Mouse (Mus musculus): Measurements from ENCODE around the gene Myh3.
"Not testable (repeated sequence)": the region's sequence is repeated elsewhere in the genome, so short reads cannot be mapped to it uniquely, and the experiment has no call there.

The Myh3 gene

DNA sequence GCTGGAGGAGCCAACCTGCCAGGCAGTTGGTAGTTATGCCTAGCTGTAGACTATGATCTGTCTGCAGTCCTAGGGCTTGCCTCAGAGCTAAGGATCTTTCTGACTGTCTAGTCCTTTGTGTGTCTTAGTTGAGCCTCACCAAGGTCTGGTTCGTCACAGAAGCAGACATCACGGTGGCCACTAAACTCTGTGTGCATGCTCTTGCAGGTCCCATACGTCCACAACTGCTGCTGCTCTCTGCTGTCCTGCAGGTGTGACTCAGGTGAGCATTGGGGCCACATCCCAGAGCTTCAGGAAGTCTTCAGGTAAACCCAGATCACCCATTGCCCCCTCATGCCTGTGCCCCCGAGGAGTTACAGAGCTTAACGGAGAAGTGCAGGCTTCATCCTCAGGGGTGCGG lies 788 bp downstream of the Myh3 start:
- no peak for DNase-seq

DNA sequence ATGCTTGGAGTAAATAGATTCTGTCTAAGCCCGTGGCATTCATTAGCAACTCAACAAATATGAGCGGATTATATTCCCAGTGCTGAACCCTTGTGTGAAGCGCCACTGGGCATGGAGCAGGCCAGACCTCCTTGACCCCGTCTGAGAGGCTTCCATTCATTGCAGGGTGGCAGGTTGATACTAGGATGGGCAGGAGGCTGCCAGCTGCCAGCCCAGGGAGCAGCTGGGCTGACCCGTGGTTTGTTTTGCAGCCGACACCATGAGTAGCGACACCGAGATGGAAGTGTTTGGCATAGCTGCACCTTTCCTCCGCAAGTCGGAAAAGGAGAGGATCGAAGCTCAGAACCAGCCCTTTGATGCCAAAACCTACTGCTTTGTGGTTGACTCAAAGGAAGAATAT lies 1.6 kb downstream of the Myh3 start:
- DNase-seq: no peak

DNA sequence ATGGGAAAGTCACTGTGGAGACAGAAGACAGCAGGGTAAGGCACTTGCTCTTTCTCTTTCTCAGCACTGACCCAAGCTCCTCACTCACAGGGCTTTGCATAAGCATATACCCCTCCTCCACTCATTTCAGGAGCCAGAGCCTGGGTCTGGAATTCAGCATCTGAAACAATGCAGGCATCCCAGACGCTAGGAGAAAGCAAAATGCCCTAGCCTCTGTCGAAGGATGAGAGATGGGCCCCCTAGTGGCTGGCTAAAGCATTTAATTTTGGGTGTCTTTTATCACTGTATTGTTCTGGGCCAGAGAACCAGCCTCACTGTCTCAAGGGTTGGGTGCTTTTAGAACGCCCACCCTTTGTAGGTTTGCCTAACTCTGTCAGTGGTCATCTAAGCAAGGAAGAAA lies 2.1 kb downstream of the Myh3 start:
- DNase-seq: peak; percentile 39

DNA sequence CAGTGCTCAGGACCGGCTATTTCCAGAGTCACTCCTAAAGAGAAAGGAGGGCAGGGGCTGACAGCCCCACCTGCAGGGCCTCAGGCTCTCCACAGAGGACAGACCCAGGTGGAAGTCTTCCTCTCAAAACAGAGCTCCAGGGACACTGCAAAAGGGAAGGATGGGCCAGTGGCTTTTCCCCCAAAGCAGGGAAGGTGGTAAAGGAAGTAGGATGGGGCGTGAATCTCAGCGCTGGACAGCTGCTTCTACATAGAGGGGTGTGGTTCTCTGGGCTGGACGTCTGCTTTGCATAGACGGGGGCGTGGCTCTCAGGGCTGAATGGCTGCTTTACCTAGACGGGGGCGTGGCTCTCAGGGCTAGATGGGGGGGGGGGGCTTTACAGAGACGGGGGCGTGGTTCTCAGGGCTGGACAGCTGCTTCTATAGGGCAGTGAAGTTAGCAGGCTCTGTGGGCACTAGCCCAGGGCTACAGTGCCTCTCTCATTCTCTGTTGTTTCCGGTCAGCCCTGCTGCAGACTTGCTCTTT lies 3.1 kb downstream of the Myh3 start:
- no peak for DNase-seq

DNA sequence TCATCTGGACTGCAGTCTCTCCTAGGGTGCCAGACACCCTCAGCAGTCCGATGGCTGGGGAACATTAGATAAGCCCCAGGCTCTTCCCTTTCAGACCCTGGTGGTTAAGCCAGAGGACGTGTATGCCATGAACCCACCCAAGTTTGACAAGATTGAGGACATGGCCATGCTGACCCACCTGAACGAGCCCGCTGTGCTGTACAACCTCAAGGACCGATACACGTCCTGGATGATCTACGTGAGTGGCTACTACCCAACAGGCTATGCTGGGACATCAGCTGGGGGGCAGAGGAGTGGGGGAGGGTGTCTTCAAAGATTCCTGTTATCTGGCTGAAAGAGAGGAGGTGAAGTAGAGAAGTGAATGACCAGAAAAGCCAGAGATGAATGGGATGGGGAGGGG lies 4.1 kb downstream of the Myh3 start:
- no peak for DNase-seq

DNA sequence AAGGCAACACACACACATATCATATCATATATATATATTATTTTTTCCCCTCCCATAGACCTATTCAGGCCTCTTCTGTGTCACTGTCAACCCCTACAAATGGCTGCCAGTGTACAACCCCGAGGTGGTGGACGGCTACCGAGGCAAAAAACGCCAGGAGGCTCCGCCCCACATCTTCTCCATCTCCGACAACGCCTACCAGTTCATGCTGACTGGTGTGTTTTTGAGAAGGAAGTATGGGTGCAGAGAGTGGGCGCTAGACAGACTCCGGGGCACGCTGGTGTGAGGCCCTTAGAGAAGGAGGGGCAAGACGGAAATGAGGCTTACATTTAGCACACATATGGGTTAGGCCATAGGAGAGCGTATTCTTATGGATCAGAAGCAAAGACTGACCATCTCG lies 4.7 kb downstream of the Myh3 start:
- no peak for DNase-seq

DNA sequence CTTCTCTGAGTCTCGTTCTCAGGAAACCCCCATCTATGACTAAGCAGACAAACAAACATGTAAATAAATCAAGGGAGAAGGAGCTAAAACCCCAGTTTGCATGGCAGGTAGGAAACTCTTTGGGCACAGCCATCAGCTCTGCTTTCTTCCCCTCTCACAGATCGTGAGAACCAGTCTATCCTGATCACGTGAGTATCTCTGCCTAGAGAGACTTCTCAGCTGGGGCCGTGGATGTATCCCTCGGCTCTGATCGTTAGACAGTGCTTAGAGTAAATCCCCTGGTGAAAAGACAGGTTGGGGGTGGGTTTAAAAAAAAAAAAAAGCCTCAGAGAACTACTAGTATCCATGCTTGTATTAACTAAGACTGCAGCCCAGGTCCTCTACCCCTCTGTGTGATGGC lies 5.1 kb downstream of the Myh3 start:
- DNase-seq: no peak

DNA sequence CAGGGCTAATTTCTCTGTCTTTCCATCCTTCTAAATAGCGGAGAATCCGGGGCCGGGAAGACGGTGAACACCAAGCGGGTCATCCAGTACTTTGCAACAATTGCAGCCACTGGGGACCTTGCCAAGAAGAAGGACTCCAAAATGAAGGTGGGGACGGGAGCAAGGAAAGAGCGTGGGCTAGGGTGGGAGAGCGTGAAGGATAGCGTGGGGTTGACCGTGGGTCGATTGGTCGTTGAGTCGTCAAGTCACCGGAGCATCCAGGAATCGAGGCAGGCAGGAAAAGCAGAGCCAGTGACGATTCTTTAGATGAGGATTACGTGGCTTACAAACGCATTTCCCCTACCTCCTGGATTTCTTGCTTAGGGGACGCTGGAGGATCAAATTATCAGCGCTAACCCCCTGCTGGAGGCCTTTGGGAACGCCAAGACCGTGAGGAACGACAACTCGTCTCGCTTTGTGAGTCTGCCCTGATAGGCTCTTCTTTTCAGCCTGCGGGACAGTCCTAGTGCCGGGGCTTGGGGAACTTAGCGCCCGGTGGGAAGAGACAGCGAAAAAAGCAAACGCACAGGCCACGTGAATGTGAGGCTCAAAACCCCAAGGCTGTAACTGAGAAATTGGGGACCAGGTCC lies 5.7 kb downstream of the Myh3 start:
- no peak for DNase-seq

DNA sequence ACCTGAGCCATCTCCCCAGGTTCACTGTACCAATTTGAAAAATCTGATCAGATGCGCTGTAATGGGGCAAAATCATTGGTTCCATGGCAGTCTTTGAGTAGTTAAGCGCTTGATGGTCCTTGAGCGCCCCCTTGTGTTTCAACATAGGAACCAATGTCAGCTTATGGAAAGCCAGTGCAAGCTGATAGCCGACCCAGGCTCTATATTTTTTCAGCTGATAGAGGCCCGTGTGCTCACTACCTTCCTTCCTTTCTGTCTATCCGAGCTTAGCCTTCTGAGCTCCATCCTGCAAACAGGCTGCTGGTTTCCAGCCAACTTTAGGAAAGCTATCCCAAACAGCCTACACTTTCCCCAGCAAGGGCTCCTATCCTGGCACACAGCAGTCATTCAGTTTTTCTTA lies 7.4 kb downstream of the Myh3 start:
- peak; percentile 36 for DNase-seq

DNA sequence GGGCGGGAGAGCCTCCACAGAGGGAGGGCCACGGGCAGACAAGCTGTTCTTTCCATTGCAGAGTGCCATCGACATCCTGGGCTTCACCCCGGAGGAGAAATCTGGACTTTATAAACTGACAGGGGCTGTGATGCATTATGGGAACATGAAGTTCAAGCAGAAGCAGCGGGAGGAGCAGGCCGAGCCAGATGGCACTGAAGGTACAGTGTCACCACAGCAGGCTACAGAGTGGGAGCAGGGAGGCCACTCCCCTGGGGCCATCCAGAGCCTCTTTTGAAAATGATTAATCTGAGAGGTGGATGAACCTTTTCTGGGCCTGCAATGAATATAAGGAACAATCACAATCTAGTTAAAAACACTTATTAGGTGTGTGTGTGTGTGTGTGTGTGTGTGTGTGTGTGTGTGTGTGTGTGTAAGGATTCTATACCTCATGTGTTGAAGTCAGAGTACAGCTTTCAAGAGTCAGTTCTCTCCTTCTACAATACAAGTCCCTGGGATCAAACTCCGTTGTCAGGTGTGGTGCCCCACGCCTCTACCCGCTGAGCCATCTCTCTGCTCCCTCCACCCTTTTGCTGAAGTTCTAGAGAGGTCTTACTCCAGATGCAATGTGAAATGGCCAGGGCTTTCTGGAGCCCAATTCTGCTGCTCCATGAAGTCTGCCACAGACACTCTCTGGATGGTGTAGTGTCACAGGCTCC lies 8.5 kb downstream of the Myh3 start:
- DNase-seq: no peak

DNA sequence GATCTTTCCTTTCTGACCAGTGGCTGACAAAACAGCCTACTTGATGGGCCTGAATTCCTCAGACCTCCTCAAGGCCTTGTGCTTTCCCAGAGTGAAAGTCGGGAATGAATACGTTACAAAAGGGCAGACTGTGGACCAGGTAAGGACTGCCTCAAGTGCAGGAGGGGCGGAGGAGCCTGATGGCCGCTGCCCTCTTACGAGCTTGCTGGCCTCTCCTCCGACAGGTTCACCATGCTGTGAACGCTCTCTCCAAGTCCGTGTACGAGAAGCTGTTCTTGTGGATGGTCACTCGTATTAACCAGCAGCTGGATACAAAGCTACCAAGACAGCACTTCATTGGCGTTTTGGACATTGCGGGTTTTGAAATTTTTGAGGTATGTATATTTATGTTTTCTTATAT lies 9.1 kb downstream of the Myh3 start:
- DNase-seq: no peak

DNA sequence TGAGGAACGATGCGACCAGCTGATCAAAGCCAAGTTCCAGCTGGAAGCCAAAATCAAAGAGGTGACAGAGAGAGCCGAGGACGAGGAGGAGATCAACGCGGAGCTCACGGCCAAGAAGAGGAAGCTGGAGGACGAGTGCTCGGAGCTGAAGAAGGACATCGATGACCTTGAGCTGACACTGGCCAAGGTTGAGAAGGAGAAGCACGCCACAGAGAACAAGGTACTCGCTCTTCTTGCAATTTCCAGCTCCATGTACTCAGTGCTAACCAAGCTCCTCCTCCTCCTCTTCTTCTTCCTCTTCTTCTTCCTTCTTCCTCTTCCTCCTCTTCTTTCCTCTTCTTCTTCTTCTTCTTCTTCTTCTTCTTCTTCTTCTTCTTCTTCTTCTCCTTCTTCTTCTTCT lies 14.3 kb downstream of the Myh3 start:
- not testable (repeated sequence) for DNase-seq

DNA sequence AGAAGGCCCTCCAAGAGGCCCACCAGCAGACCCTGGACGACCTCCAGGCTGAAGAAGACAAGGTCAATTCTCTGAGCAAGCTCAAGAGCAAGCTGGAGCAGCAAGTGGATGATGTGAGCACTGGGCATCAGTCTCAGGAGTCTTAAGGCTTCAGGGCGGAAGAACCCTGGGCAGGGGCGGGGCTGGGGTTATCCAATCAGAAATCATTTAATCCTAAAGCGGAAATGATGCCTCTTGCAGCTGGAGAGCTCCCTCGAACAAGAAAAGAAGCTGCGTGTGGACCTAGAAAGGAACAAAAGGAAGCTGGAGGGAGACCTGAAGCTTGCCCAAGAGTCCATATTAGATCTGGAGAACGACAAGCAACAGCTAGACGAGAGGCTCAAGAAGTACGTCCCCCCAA lies 15.1 kb downstream of the Myh3 start:
- no peak for DNase-seq

DNA sequence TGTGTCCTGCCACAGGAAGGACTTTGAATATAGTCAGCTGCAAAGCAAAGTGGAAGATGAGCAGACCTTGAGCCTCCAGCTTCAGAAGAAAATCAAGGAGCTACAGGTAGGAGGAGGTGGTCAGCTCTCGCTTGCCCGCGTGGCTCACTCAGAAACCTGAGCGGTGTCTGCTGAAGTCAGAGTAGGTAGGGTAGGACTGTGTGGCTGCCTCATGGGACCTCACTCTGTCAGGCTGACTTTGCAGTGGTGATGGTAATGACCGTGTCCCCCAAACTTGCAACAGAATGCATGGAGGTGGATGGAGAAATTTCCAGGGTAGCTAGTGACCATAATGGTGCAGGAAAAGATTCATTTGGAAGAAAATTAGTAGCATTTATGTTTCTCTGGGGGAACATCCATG lies 15.6 kb downstream of the Myh3 start:
- no peak for DNase-seq

DNA sequence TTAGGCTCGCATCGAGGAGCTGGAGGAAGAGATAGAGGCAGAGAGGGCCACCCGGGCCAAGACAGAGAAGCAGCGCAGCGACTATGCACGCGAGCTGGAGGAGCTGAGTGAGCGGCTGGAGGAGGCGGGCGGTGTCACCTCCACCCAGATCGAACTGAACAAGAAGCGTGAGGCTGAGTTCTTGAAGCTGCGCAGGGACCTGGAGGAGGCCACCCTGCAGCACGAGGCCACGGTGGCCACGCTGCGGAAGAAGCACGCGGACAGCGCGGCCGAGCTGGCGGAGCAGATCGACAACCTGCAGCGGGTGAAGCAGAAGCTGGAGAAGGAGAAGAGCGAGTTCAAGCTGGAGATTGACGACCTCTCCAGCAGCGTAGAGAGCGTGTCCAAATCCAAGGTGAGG lies 16.4 kb downstream of the Myh3 start:
- DNase-seq: no peak

DNA sequence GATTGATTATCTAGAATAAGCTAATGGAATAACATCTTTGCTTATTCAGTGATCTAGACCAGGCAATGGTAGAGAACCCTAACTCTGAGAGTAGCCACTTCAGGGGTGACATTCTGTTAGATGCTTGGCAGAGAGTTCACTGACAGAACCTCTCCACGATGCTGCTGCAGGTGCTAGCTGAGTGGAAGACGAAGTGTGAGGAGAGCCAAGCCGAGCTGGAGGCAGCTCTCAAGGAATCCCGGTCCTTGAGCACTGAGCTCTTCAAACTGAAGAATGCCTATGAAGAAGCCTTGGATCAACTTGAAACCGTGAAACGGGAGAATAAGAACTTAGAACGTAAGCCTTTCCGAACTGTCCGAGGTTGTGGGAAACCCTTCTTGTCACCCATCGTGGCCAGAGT lies 19.6 kb downstream of the Myh3 start:
- DNase-seq: no peak

DNA sequence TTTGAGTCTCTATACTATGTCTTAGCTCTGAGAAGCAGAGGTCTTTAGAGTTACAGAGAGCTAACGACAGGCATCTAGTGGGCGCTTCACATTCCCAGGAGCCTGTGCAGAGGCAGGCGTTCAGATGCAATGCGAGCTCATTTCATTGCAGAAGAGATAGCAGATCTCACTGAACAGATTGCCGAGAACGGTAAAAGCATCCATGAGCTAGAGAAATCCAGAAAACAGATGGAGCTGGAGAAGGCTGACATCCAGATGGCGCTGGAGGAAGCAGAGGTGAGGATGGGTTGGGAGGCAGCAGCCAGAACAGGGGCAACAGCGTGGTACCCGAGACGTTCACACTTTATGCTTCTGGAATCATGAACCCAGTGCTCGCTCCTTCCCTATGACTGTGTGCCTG lies 20.3 kb downstream of the Myh3 start:
- DNase-seq: no peak

DNA sequence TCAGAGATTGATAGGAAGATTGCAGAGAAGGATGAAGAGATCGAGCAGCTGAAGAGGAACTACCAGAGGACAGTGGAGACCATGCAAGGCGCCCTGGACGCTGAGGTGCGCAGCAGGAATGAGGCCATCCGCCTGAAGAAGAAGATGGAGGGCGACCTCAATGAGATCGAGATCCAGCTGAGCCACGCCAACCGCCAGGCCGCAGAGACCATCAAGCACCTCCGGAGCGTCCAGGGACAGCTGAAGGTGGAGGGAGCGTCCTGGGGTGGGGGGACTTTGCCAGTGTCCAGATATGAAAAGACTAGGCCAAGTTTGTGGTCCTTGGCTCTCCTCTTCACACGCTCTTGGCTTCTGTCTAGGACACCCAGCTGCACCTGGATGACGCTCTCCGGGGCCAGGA lies 21.1 kb downstream of the Myh3 start:
- DNase-seq: no peak

DNA sequence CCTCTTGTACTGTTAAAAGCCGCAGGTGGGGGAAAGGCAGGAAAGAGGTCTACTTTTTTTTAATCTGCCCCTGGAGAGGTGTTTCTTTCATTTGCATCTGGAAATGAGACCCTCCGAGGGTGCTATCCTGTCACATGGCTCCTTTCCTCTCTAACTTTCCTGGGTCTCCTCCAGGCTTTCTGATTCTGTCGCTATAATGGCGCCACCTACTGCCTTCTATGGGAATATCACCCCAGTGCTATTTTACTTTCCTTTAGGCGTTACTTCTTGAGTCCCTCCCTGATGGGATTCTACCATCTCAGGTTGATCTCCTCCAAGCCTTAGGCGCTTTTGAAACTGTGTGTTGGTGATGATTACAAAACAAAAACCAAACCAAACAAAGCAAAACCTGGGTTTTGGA lies 22.1 kb downstream of the Myh3 start:
- DNase-seq: no peak

DNA sequence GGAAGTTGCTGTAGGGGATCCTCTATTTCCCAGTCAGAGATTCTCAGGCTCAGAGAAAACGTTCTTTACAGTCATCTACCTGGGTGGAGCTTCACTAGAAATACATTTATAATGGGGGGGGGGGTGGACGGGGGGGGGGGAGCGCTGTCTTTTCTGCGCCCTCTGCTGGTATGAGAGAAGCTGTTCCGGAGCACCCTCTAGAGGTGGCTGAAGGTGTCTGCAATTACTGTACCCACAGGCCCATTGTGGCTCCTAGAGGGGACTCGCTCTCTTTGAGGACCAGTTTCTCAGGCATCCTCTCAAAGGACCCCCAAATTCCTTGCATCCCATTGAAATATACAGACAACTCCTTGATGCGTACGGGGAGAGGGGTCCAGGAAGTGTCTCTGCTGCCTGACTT lies 23.6 kb downstream of the Myh3 start:
- no peak for DNase-seq

DNA sequence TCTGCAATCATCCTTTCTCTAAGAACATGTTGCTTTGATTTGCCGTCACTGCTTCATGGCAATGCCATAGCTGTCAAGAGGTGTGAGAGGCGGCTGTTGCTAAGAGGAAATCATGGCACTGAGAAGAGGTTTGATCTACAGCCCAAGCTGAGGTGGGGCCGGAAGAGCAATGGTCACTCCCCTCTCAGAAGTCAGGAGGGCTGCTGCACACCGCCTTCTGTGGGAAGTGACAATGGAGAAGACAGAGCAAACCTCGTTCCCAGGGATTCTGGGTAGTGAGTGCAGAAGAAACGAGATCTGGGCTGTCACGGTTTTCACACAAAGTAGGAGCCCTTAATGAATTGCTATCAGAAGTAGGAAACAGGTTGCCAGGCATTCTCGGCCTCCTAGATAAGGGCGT lies 25.2 kb downstream of the Myh3 start:
- DNase-seq: no peak

DNA sequence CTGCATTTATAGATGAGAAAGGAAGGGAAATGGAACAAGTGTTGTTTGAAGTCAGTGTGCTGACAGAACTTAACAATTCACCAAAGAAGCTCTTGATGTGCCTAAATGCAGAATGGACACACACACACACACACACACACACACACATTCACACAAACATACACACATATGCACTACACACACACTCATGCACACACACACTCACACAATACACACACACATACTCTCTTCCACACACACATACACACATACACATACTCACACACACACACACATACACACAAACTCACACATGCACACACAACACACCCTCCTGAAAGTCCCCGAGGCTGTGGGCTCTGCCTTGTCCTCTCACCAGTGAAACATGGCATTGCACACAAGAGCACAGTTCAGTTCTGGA lies 26.1 kb downstream of the Myh3 start:
- no peak for DNase-seq

DNA sequence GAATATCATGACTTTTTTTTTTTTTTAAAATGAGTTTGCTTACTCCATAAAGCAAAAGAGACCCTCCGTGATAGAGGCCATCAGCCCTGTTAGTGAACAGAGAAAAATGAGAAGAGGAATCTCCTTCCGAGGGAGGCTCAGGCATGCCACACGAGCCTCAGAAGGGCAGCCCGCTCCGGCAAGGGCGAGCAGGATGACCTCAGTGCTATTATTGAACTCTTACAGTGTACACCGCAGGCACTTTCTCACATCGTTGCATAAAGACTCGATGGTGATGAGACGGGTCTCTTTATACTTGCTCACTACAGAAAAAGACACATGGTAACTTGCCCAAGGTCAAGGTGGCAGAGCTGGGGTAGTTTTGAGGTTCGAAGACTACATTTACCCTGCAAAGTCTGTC lies 26.6 kb downstream of the Myh3 start:
- DNase-seq: no peak

DNA sequence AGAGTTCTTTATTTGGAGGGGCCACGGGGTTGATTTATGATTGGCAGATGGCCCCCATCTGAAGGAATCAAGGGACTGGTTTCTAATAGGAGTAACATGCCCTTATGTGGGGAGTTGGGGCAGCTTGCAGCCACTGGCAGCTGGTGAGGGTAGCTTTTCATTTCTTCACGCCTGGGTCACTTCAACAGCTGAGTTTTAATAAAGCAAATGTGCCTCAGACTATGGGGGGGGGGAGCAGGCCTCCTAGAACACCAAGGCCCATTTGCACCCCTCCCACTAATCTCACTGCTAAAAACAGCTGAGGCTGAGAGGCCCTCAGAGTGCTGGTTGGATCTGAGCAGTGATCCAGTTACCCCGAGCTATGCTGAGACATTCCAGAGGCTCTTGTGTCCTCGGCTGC lies 27.6 kb downstream of the Myh3 start:
- no peak for DNase-seq

DNA sequence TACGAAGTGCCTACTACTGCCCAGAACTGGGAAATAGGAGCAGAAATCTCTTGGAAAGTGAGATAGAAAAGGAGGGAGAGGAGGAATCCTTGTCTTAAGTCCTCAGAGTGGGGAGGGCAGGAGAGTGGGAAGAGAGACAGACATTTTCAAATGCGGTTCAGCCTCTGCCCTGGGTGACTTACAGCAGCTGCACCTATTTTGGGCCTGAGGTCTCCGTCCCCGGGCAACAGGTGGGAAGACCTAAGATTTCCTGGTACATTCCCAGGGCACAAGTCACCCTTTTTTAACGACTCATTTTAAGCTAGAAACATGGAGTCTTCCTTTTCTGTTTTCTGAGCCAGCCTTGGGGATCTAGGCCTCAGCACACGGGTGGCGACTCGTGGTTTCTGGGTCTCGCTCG lies 28.9 kb downstream of the Myh3 start:
- DNase-seq: no peak

All from cerebellum, adult 11-12 months (tissue).